Mouse (Mus musculus) embryonic facial prominence, embryonic 13.5 days (tissue): ENCODE data around the gene Palld. TPM values are rescaled to one million over a fixed set of nuclear protein-coding genes. Genes with fewer than 3 reads are reported as not detected.

ENCODE experiments used
- ATAC-seq: fragments of 200-750 bp; cut with Nextera tagmentation; 2 replicates; pipeline ENCODE4 v1.8.0; 2017; ENCODE audit warnings: low read depth; ENCODE audit not compliant: insufficient number of reproducible peaks, insufficient read depth, low FRiP score, low TSS enrichment
- H3K27ac ChIP-seq: fragments of 300-500 bp; sonication (generic); 2 replicates; pipeline ENCODE4 v1.5.1; 2015; ENCODE audit warnings: moderate library complexity, mild to moderate bottlenecking, inconsistent platforms
- H3K27me3 ChIP-seq: fragments of 300-500 bp; sonication (generic); 2 replicates; pipeline ENCODE4 v1.6.1; 2015; ENCODE audit warnings: mild to moderate bottlenecking, inconsistent platforms
- H3K36me3 ChIP-seq: fragments of 300-500 bp; sonication (generic); 2 replicates; pipeline ENCODE4 v1.6.1; 2015; ENCODE audit warnings: mild to moderate bottlenecking, inconsistent platforms
- H3K4me1 ChIP-seq: fragments of 300-500 bp; sonication (generic); 2 replicates; pipeline ENCODE4 v1.6.1; 2015; ENCODE audit warnings: inconsistent platforms
- H3K4me2 ChIP-seq: fragments of 300-500 bp; sonication (generic); 2 replicates; pipeline ENCODE4 v1.6.1; 2015; ENCODE audit warnings: moderate library complexity, mild to moderate bottlenecking, inconsistent platforms
- H3K4me3 ChIP-seq: fragments of 300-500 bp; sonication (generic); 2 replicates; pipeline ENCODE4 v1.5.1; 2015; ENCODE audit warnings: mild to moderate bottlenecking, inconsistent platforms
- H3K9ac ChIP-seq: fragments of 300-500 bp; sonication (generic); 2 replicates; pipeline ENCODE4 v1.6.1; 2015; ENCODE audit warnings: mild to moderate bottlenecking, inconsistent platforms
- H3K9me3 ChIP-seq: fragments of 300-500 bp; sonication (generic); 2 replicates; pipeline ENCODE4 v1.6.1; 2016; ENCODE audit warnings: inconsistent platforms
- WGBS: fragments of 180-500 bp; shearing (Covaris S2); methylation state at CpG from one replicate; pipeline ENCODE4 v1.1.7; 2015; ENCODE audit warnings: mixed read lengths; 5-methylcytosine and 5-hydroxymethylcytosine counted together
- polyA plus RNA-seq: library from polyadenylated mRNA; unstranded; fragments of >200 nt; fragmentation: Nextera tagmentation; extraction: Ambion mirVana; gene quantifications from 2 replicates; pipeline ENCODE4 v1.2.1, GENCODE M21; 2015

Gene Palld
- polyA plus RNA-seq, 1 experiment from 2014 or later, result 146 TPM

DNA sequence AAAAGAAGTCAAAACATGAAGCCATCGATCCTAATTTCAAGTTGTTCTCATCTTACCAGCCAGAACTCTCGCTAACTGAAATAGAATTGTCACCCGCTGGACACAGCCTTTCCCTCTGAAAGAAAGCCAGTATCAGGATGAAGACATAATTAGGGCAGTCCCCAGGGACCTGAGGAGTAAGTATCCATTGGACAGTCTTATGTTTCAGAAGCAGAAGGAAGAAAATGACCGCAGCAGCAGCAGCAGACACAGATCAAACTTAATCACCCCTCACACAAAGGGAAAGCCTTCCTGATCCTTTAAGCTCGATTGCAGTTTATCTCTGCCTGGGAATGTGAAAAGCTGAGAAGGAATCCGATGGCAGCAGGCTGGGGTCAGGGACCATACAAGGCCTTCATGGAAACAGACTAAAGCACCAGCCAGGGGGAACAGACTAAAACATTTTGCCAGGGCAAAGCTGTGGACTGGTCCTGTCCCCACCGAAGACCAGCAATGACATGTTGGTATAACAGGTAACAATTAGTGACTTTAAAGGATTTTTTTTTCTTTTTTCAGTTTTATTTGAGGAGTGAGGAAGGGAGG is 53.8 kb downstream of the Palld start:
- Histone ChIP-seq H3K4me1 (peaks cover 17% of the 10 kb centered on the region), H3K4me2 (no peak overlapping the region), H3K4me3 (no peak overlapping the region), H3K9me3 (no peaks in the 10 kb centered on the region), H3K27me3 (no peaks in the 10 kb centered on the region), H3K9ac (no peak overlapping the region), H3K36me3 (no peaks in the 10 kb centered on the region), H3K27ac (no peak overlapping the region)
- ATAC-seq, result no peak
- WGBS, result 21% methylated on average over 7 of the region's 7 CpGs

DNA sequence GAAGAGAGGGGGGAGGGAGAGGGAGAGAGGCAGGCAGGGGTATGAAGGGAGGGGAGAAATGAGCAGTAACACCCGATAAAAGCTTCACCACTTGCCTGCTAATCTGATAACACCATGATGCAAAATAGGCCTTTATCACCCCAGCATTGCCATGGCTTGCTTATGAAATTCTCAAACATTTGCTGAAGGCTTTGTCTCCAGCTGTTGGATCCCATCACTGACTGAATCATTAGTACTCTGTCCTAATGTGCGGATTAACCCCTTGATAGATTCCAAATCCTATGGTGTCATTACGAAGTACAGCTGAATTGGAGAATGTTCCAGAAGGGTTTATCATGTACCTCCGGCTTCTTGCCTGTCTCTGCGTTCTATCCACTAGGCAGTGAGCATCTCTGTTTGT is 55.0 kb downstream of the Palld start:
- Histone ChIP-seq H3K4me3 (no peak overlapping the region), H3K27ac (no peak overlapping the region), H3K9ac (no peak overlapping the region), H3K27me3 (no peaks in the 10 kb centered on the region), H3K36me3 (no peaks in the 10 kb centered on the region), H3K4me2 (no peak overlapping the region), H3K4me1 (peaks cover 25% of the 10 kb centered on the region), H3K9me3 (no peaks in the 10 kb centered on the region)
- no peak for ATAC-seq
- WGBS, result 88% methylated on average over 5 of the region's 5 CpGs

DNA sequence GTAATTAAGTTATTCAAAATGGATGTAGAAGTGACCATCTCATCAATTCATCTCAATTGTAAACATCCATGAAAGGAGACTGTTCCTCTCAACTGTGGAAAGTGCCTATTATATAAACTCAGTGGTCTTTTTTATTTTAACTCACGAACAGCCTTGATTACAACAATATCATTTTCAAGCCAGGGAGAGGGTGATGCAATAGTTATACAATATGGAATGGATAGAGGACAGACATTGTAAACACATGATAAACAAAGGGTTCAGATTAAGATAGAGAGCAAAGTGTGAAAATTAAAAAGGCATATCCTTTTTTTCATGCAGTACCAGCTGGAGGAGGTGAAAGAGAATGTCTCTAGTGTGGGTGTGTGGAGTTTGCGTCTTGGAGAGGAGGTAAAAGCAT is 57.5 kb downstream of the Palld start:
- WGBS, result 59% methylated on average over 2 of the region's 2 CpGs
- H3K27ac ChIP-seq, result no peak overlapping the region; the same call in 1 of the 2 replicates

DNA sequence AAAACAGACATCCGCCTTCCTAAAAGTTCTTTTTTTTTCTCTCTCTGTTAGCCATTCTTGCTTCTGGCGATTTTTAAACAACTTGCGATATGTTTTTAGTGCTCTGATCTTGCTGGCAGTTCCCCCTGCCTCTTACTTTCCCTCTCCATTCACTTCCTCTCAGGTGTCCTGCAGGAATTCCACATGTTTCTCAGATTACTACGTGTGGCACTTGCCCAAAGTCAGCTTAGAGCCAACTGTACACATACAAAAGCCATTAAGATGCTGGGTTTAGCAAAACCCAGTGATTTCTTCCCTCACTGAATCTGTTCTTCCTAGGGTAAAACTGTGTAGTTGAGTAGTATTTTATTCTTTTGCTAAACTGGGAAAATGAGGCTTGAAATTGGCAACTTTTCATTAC is 57.9 kb downstream of the Palld start:
- no peaks in the 10 kb centered on the region for H3K9me3 ChIP-seq
- peak overlapping the region; percentile 36; the same call in 1 of the 2 replicates for H3K27ac ChIP-seq
- peak overlapping the region; percentile 27 for H3K4me2 ChIP-seq
- WGBS, result 15% methylated on average over 4 of the region's 4 CpGs
- ATAC-seq, result no peak
- no peaks in the 10 kb centered on the region for H3K36me3 ChIP-seq
- H3K27me3 ChIP-seq, result no peaks in the 10 kb centered on the region
- peaks cover 25% of the 10 kb centered on the region for H3K4me1 ChIP-seq
- no peak overlapping the region for H3K4me3 ChIP-seq
- no peak overlapping the region for H3K9ac ChIP-seq

More for the DNA sequence above, 57.5 kb downstream of the Palld start:
- H3K9ac ChIP-seq, result no peak overlapping the region
- peak overlapping the region; percentile 27 for H3K4me2 ChIP-seq
- ATAC-seq, result no peak
- H3K4me1 ChIP-seq, result peaks cover 25% of the 10 kb centered on the region
- no peak overlapping the region for H3K4me3 ChIP-seq
- no peaks in the 10 kb centered on the region for H3K27me3 ChIP-seq
- no peaks in the 10 kb centered on the region for H3K9me3 ChIP-seq
- no peaks in the 10 kb centered on the region for H3K36me3 ChIP-seq

DNA sequence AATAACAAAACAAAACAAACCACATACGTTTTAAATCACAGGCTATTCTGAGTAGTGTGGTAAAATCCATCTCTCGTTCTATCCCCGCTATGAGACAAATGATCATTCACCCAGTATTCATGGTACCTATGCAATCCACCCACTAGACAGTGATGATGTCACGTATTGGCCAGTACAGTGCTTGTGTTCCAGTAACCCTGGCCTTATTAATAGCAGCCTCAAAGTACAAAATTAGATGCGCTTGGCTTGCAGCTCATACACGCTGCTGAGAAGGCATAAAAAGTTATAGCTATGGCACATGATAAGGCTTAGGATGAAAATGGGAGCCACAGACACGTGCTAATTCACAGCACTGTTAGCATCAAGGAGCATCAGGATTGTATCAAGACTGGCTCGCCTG is 58.7 kb downstream of the Palld start:
- WGBS, result 53% methylated on average over 8 of the region's 8 CpGs
- Histone ChIP-seq H3K36me3 (no peaks in the 10 kb centered on the region), H3K27me3 (no peaks in the 10 kb centered on the region), H3K4me3 (no peak overlapping the region), H3K4me2 (no peak overlapping the region), H3K4me1 (peaks cover 25% of the 10 kb centered on the region), H3K9ac (no peak overlapping the region), H3K9me3 (no peaks in the 10 kb centered on the region), H3K27ac (no peak overlapping the region)
- no peak for ATAC-seq

DNA sequence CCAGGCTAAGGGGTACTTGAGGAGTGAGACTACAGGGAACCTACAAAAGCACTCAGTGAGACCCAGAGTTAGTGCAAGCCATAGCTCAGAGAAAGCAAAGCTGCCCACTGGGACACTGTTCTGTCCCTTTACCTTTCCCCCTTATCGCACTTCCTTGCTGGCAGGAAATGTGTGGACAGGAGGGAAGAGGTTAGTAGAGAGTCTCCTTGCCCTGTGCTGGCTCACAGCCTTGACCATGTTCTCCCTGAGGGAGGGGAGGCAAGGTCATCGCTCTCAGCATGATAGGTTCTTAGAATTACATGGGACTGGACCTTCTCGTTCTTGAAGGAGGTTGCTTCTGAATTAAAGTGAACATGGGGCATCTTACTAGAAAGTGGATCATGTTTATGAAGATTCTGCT is 69.3 kb downstream of the Palld start:
- Histone ChIP-seq H3K9ac (no peak overlapping the region), H3K4me2 (no peak overlapping the region), H3K27me3 (peaks cover 3% of the 10 kb centered on the region; the same call in 1 of the 2 replicates), H3K36me3 (no peaks in the 10 kb centered on the region), H3K4me1 (peaks cover 21% of the 10 kb centered on the region), H3K27ac (no peak overlapping the region), H3K4me3 (no peak overlapping the region), H3K9me3 (no peaks in the 10 kb centered on the region)
- WGBS, result 89% methylated on average over 3 of the region's 3 CpGs
- no peak for ATAC-seq

DNA sequence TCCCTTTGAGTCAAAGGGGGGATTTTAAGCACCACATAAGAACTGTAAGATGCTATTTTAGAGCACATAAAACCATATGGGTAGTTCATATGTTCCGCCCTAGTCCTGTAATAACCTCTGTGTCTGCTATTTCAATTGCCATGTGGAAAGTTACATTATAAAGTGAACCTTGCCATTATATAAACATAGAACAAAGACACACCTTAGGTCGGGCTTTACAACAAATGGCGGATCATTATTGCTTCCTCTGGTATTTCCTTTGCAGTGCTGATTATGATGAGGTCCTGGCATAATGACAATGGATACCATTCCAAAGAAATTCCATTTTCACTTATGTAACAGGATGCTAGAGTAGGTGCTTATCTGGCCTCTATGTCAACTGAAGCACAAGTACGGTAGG is 70.5 kb downstream of the Palld start:
- Histone ChIP-seq H3K27ac (no peak overlapping the region), H3K27me3 (peaks cover 3% of the 10 kb centered on the region; the same call in 1 of the 2 replicates), H3K9ac (no peak overlapping the region), H3K4me3 (no peak overlapping the region), H3K36me3 (no peaks in the 10 kb centered on the region), H3K9me3 (no peaks in the 10 kb centered on the region), H3K4me2 (no peak overlapping the region), H3K4me1 (peaks cover 23% of the 10 kb centered on the region)
- 50% methylated on average over 4 of the region's 4 CpGs for WGBS
- no peak for ATAC-seq

DNA sequence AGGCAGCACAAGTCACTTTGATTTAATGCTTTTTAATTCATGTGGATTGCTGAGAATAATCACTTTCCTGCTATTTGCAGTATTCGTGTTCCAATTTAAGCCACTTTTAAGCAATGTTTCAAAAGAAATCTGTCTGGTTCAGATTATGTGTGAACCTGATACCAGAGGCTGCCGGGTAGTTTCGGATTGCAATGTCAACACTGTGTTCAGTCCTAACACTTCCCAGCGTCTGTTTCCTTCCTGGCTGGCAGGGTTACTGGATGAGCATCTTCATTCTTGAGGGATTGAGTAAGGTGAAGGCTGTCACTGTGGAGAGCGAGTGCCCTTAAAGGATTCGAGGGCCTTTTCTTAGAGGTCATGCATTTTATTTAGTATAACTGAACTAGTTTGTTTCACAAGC is 71.7 kb downstream of the Palld start:
- WGBS, result 10% methylated on average over 6 of the region's 6 CpGs
- peaks cover 3% of the 10 kb centered on the region; the same call in 1 of the 2 replicates for H3K27me3 ChIP-seq
- H3K4me1 ChIP-seq, result peaks cover 26% of the 10 kb centered on the region
- H3K9ac ChIP-seq, result no peak overlapping the region
- no peak overlapping the region for H3K4me2 ChIP-seq
- no peaks in the 10 kb centered on the region for H3K36me3 ChIP-seq
- no peak overlapping the region for H3K4me3 ChIP-seq
- H3K27ac ChIP-seq, result no peak overlapping the region
- no peak for ATAC-seq
- no peaks in the 10 kb centered on the region for H3K9me3 ChIP-seq

DNA sequence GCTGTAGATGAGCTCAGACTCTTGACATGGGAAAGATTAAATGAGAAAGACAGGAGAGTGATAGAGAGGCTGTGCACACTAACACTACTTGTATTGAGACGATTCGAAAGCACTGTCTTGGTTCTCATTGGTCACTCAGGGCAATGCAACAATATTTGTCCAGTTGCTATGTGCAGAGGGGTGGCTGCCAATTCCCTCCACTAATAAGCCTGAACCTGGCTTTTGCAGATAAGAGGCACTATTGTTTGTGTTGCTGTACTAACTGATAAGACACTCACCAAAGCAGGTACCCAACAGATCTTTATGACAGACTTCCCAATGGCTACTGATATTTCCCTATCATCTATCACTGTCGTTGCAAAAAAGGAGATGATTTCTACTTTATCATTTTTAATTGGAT is 77.9 kb downstream of the Palld start:
- Histone ChIP-seq H3K27ac (no peak overlapping the region), H3K27me3 (no peaks in the 10 kb centered on the region), H3K4me2 (no peak overlapping the region), H3K9me3 (no peaks in the 10 kb centered on the region), H3K4me3 (no peak overlapping the region), H3K36me3 (no peaks in the 10 kb centered on the region), H3K9ac (no peak overlapping the region), H3K4me1 (peaks cover 23% of the 10 kb centered on the region)
- WGBS, result 80% methylated on average over 3 of the region's 3 CpGs
- ATAC-seq, result no peak

DNA sequence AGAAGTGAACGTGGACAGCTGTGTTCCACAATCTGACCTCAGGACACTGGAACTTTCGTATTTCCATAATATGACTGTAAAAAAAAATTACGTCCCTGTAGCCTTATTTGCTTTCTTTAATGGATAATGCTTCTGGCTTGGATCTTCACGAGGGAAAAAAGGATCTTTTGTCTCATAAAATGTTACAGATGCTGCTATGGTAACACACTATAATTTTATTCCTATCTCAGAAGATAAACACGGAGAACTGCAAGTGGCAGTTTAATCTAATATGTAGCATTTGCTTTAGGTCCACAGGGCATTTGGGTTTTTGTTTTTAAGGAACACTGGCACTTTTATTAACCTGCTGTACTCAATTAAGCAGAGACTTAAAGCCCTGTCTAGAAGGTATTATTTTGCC is 79.3 kb downstream of the Palld start:
- WGBS, result 19% methylated on average over 5 of the region's 5 CpGs
- 0 out of 2 replicates have a peak overlapping the region, but pooled peaks have one; percentile 5 for H3K4me2 ChIP-seq
- H3K4me3 ChIP-seq, result no peak overlapping the region
- H3K9ac ChIP-seq, result no peak overlapping the region
- ATAC-seq, result no peak
- no peaks in the 10 kb centered on the region for H3K9me3 ChIP-seq
- H3K4me1 ChIP-seq, result peaks cover 23% of the 10 kb centered on the region
- no peaks in the 10 kb centered on the region for H3K36me3 ChIP-seq
- no peaks in the 10 kb centered on the region for H3K27me3 ChIP-seq
- 0 out of 2 replicates have a peak overlapping the region, but pooled peaks have one; percentile 24 for H3K27ac ChIP-seq

DNA sequence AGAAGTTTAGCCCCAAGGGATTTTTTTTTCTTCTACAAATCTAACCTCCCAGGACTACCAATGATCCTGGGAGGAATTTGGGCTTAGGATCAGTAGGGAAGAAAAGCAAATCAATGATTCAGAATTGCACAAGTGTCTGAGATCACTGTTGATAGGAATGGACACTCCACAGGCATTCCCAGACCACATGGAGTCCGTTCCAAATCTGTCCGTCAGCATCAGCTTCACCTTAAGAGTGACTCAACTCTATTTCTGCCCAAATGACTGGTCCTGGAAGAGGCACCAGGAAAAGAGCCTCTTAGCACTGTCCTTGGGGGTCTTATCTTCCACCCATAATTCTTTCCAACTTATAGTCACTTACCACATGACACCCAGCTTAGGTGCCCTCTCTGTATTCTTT is 98.7 kb downstream of the Palld start:
- no peak for ATAC-seq
- no peak overlapping the region for H3K4me3 ChIP-seq
- H3K4me2 ChIP-seq, result no peak overlapping the region
- H3K9me3 ChIP-seq, result no peaks in the 10 kb centered on the region
- H3K9ac ChIP-seq, result no peak overlapping the region
- H3K4me1 ChIP-seq, result no peaks in the 10 kb centered on the region
- H3K36me3 ChIP-seq, result no peaks in the 10 kb centered on the region
- no peaks in the 10 kb centered on the region for H3K27me3 ChIP-seq
- H3K27ac ChIP-seq, result no peak overlapping the region
- WGBS, result 81% methylated on average over 2 of the region's 2 CpGs

DNA sequence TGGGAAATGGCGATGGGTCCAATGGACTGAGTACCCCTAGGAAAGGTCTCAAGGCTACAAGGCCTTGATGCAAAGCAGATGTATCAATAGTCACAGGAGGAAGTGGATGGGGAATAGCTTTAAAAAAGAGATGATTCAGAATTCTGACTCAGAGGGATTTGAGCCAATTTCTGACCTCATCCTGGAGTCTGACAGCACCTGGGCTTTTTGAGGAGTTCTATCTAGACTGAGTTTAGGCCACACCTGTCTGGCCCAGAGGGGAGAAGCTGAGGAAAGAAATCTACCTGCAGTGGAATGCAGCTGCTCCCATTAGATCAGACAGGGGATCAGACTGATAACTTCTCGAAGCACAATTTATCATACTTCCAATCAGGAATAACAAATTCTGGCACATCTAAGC is 99.7 kb downstream of the Palld start:
- Histone ChIP-seq H3K36me3 (no peaks in the 10 kb centered on the region), H3K4me2 (no peak overlapping the region), H3K4me1 (no peaks in the 10 kb centered on the region), H3K27me3 (no peaks in the 10 kb centered on the region), H3K9ac (no peak overlapping the region), H3K4me3 (no peak overlapping the region), H3K9me3 (no peaks in the 10 kb centered on the region), H3K27ac (no peak overlapping the region)
- ATAC-seq, result no peak
- 41% methylated on average over 2 of the region's 2 CpGs for WGBS
